Mouse (Mus musculus): Measurements from ENCODE around the gene Helz. TPM values are rescaled to one million over a fixed set of nuclear protein-coding genes. Genes with fewer than 3 reads are reported as not detected.

The Helz gene
- polyA plus RNA-seq (2015; fragmentation: Nextera tagmentation; extraction: Ambion mirVana): 6.8 and 8.4 TPM in 2 replicates

GRCm38 (mm10) chr11:107547351-107548203 is at the start of gene Helz:
Gene Helz (plus strand): TSS chr11:107547930.

DNA sequence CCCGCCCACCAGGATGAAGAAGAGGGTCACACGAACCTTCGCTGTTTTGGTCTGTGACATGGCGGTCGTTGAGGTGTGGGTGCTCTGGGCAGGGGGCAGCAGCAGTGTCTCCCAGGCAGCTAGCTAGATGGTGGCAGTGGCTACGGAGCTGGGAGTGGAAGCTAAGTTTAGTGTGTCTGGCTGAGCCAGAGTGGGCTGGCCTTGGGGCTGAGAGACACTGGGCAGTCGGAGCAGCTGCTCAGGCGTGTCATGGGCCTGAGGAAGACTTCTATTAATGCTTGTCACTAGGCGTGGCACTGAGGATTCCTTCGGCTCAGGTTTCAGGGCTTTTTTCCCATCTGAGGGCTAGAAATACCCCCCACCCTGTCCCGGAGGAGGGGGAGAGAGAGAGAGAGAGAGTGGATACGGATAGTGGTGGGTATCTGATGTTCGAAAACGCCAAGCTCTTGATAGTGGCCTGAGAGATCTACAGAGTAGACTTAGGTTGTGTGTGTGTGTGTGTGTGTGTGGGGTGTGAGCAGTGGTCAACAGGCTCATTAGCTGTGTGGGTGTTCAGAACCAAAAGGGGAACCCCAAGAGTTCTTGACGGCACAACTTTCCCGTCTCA is 168.7 kb downstream of the Helz start, which contains the start of gene Cacng1:
Gene Cacng1, minus strand, starts transcription at position 191 of the 607 bp plus-strand sequence.

Other genes with a start within 250 kb of the Helz start
- 13.2 and 14.5 TPM in 2 replicates for gene Pitpnc1, start 77.2 kb upstream of the Helz start, polyA plus RNA-seq (2015; fragmentation: Nextera tagmentation; extraction: Ambion mirVana)
- 97.9 and 98.8 TPM in 2 replicates for gene Psmd12, start 68.4 kb upstream of the Helz start, polyA plus RNA-seq (2015; fragmentation: Nextera tagmentation; extraction: Ambion mirVana)
- not detected in 2 replicates for gene Cacng1, start 168.6 kb downstream of the Helz start, polyA plus RNA-seq (2015; fragmentation: Nextera tagmentation; extraction: Ambion mirVana)
- 0.08 and 0.13 TPM in 2 replicates for gene Cacng4, start 246.6 kb downstream of the Helz start, polyA plus RNA-seq (2015; fragmentation: Nextera tagmentation; extraction: Ambion mirVana)